Mouse (Mus musculus): ENCODE data around the gene Slc25a4. TPM values are rescaled to one million over a fixed set of nuclear protein-coding genes. Genes with fewer than 3 reads are reported as not detected.
"Not testable (repeated sequence)": the region's sequence is repeated elsewhere in the genome, so short reads cannot be mapped to it uniquely, and the experiment has no call there.

Gene Slc25a4
- total and polyA plus RNA-seq, 3 experiments, result 50.4 to 177 (median 81.6) TPM

DNA sequence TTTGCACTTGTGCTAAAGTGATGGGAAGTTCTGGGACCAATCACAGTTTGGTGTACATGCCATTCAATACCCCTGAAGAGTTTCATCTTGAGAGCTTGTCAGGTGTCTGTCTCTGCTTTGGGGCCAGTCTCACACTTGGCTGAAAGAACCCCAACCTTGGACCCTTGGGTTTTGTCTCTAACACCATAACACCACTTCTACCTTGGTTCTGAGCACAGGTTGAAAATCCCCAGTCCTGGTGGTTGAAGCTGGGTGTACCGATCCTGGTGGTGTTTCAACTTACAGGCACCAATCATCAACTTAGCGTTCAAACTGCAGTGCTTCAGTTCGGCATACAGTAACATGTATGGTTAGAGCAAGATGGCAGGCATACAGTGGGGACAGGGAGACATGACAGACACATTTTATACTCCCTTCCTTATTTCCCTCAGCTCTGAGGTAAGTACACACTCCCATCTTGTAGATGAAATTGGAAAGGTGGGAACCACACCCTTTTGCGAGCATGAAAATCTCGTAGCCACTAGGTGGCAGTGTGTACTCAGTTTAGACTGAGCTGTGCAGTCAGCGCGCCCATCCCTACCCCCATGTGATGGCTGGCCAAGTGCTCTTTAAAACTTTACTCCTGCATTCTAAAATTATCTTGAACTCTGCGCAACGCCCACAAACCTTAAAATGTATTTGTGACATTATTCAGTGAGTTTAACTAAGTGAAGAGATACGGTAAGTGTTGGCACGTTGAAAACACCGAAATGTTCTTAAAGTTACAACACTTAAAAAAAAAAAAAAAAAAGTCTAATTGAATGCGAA lies 30.7 kb upstream of the Slc25a4 start:
- Histone ChIP-seq H3K4me3 (ENCODE audit: low read depth, low read length) (no peak overlapping the region), H3K9me3 (replicated peaks) (no peaks in the 10 kb centered on the region), H3K27me3 (ENCODE audit: insufficient read depth, low read length) (peaks cover 21% of the 10 kb centered on the region), H3K4me1 (ENCODE audit: insufficient read depth, low read depth, low read length) (peaks cover 10% of the 10 kb centered on the region; the same call in 1 of the 2 replicates), H3K36me3 (replicated peaks) (no peaks in the 10 kb centered on the region)
- DNase-seq (ENCODE audit: low spot score) (peak; percentile 62), ATAC-seq (ENCODE audit: extremely low read depth, insufficient number of reproducible peaks, low FRiP score, poor library complexity, severe bottlenecking) (peak; percentile 49; the same call in 1 of the 2 replicates)
- TF ChIP-seq POLR2AphosphoS5 (IDR thresholded peaks at IDR 0.05; ENCODE audit: insufficient replicate concordance, low read depth, low read length) (no peak), GATA1 (IDR thresholded peaks at IDR 0.05; ENCODE audit: borderline replicate concordance, low read length) (no peak), CTCF (IDR thresholded peaks at IDR 0.05; ENCODE audit: low read depth, low read length) (peak; percentile 54; the same call in 1 of the 2 replicates), TAL1 (conservative IDR thresholded peaks at IDR 0.05; ENCODE audit: low read depth, low read length) (no peak), GATA2 (IDR thresholded peaks at IDR 0.05; ENCODE audit: borderline replicate concordance, low read depth, low read length) (no peak)

DNA sequence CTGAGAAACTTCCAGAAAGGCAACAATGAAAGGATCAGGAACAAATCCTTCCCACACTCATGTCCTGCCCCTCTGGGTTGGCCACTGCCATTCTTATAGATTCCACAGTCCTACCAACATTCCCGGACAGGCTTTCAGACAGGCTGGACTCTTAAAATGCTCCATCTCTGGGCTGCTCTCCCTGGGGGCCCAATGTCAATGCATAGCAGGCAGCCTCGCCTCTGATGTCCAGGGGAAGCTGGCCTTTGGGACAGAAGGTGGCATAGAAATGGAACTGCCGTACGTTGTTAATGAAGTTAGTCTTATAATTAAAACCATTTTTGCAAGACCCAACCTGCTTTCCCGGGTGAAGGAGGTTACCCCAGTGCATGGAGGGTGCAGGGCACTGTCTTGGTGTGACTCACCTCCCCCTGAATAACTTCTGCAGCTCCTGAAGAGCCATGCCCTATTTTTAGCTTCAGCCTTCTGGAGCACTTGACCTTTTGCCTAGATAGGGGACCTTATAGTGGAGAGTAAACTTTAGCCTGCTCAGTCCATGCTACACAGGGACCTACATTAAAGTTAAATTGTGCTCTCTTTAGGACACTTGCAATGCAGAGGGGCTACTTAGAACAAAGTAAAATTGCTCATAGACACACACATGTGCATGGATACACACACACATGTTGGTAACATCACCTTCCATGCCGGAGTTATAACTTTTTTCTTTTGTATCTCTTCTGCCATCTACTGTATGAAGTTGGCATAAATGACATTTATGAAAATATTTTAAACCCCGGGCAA lies 25.5 kb upstream of the Slc25a4 start:
- DNase-seq (ENCODE audit: low spot score), result no peak
- Histone ChIP-seq H3K4me3 (ENCODE audit: low read depth, low read length) (no peak overlapping the region), H3K9me3 (replicated peaks) (no peaks in the 10 kb centered on the region), H3K36me3 (replicated peaks) (no peaks in the 10 kb centered on the region), H3K4me1 (ENCODE audit: insufficient read depth, low read depth, low read length) (0 out of 2 replicates have a peak, but pooled peaks cover 2% of the 10 kb centered on the region), H3K27me3 (ENCODE audit: insufficient read depth, low read length) (peaks cover 40% of the 10 kb centered on the region)
- no peak for TF ChIP-seq GATA2 (IDR thresholded peaks at IDR 0.05; ENCODE audit: borderline replicate concordance, low read depth, low read length)
- ATAC-seq (ENCODE audit: extremely low read depth, insufficient number of reproducible peaks, low FRiP score, poor library complexity, severe bottlenecking), result no peak

DNA sequence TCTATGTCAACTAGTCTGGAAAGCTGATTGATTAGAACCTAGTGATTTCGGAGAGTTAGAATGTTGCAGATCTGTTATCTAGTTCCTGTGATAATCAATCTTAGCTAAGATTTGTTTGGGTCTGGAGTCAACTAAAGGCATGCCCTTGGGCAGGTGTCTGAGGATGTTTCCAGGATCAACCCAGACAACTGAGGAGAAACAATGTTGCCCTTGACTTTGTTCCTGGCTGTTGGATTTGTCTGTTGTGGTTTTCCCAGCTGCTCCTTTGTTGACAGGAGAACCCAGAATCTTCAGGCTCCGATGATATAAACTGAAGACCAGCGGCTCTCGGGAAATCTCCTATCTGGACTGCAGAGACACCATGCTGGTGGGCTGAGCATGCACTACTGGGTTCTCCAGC lies 23.7 kb upstream of the Slc25a4 start:
- H3K4me1 ChIP-seq (ENCODE audit: insufficient read depth, low read depth, low read length), result no peaks in the 10 kb centered on the region
- no peak overlapping the region for H3K4me3 ChIP-seq (ENCODE audit: low read depth, low read length)
- ATAC-seq (ENCODE audit: extremely low read depth, insufficient number of reproducible peaks, low FRiP score, poor library complexity, severe bottlenecking), result no peak
- TF ChIP-seq GATA1 (IDR thresholded peaks at IDR 0.05; ENCODE audit: borderline replicate concordance, low read length) (no peak), POLR2AphosphoS5 (IDR thresholded peaks at IDR 0.05; ENCODE audit: insufficient replicate concordance, low read depth, low read length) (no peak), GATA2 (IDR thresholded peaks at IDR 0.05; ENCODE audit: borderline replicate concordance, low read depth, low read length) (no peak), TAL1 (conservative IDR thresholded peaks at IDR 0.05; ENCODE audit: low read depth, low read length) (no peak), CTCF (IDR thresholded peaks at IDR 0.05; ENCODE audit: low read depth, low read length) (no peak)
- H3K36me3 ChIP-seq (replicated peaks), result no peaks in the 10 kb centered on the region
- H3K9me3 ChIP-seq (replicated peaks), result no peaks in the 10 kb centered on the region
- no peak for DNase-seq (ENCODE audit: low spot score)
- H3K27me3 ChIP-seq (ENCODE audit: insufficient read depth, low read length), result peaks cover 40% of the 10 kb centered on the region

DNA sequence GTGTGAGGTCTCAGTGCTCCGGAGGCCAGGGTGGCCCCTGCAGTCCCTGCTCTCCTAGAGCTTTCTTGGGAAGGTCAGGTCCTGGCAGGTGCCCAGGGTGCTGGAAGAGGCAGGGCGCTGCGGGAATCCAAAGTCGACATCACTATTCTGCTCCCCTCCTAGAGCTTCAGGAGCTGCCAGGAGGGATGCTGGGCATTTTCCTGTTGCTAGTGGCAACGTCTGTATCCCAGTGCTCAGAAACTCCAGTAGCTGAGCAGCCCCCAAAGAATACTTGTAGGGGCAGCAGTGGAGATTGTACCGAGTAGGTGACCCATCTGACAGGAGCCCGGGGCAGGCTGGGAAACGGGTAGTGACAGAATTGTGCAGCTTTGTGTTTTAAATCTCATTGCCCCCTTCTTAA lies 21.7 kb upstream of the Slc25a4 start:
- Histone ChIP-seq H3K27me3 (ENCODE audit: insufficient read depth, low read length) (peaks cover 31% of the 10 kb centered on the region), H3K36me3 (replicated peaks) (no peaks in the 10 kb centered on the region), H3K4me1 (ENCODE audit: insufficient read depth, low read depth, low read length) (no peaks in the 10 kb centered on the region), H3K4me3 (ENCODE audit: low read depth, low read length) (no peak overlapping the region), H3K9me3 (replicated peaks) (no peaks in the 10 kb centered on the region)
- no peak for TF ChIP-seq CTCF (IDR thresholded peaks at IDR 0.05; ENCODE audit: low read depth, low read length)
- no peak for TF ChIP-seq TAL1 (conservative IDR thresholded peaks at IDR 0.05; ENCODE audit: low read depth, low read length)
- TF ChIP-seq GATA2 (IDR thresholded peaks at IDR 0.05; ENCODE audit: borderline replicate concordance, low read depth, low read length), result no peak
- TF ChIP-seq GATA1 (IDR thresholded peaks at IDR 0.05; ENCODE audit: borderline replicate concordance, low read length), result no peak
- TF ChIP-seq POLR2AphosphoS5 (IDR thresholded peaks at IDR 0.05; ENCODE audit: insufficient replicate concordance, low read depth, low read length), result no peak
- ATAC-seq (ENCODE audit: extremely low read depth, insufficient number of reproducible peaks, low FRiP score, poor library complexity, severe bottlenecking) (no peak), DNase-seq (ENCODE audit: low spot score) (no peak)

DNA sequence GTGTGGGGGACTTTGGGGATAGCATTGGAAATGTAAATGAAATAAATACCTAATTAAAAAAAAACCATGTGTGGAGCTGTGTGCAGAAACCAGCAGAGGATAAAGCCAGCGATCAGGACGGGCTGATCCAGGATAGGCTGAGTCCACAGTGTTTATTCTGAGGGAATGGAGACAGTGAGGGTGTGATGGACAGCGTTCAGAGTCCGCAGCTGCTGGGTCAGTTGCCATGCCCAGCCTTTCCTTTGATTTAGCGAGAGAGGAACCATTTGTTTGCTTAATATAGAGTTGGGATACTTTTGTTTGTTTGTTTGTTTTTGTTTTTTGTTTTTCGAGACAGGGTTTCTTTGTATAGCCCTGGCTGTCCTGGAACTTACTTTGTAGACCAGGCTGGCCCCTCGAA lies 20.9 kb upstream of the Slc25a4 start:
- DNase-seq (ENCODE audit: low spot score); H3K36me3 ChIP-seq (replicated peaks); H3K4me1 ChIP-seq (ENCODE audit: insufficient read depth, low read depth, low read length); ATAC-seq (ENCODE audit: extremely low read depth, insufficient number of reproducible peaks, low FRiP score, poor library complexity, severe bottlenecking); H3K9me3 ChIP-seq (replicated peaks); H3K4me3 ChIP-seq (ENCODE audit: low read depth, low read length): not testable (repeated sequence)
- peaks cover 28% of the 10 kb centered on the region for H3K27me3 ChIP-seq (ENCODE audit: insufficient read depth, low read length)

DNA sequence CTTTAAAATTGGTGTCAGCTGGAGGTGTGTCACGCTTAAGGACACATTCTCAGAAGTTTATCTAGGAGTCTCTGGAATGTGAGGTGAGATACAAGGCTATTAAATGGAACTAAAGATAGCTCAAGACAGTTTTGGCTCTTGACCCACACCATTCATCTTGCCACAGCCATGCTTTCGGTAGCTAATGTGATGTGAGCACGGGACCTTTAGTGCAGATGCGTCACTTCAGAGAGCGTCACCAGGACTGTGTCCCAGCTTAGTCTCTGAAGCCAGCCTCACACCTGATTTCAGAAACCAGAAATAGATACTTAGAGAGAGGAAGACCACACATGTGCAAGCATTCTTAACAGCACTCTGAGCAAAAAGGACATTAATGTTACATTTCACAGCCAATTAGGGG lies 15.5 kb upstream of the Slc25a4 start:
- Histone ChIP-seq H3K27me3 (ENCODE audit: insufficient read depth, low read length) (peaks cover 3% of the 10 kb centered on the region), H3K9me3 (replicated peaks) (no peaks in the 10 kb centered on the region), H3K36me3 (replicated peaks) (no peaks in the 10 kb centered on the region), H3K4me3 (ENCODE audit: low read depth, low read length) (no peak overlapping the region), H3K4me1 (ENCODE audit: insufficient read depth, low read depth, low read length) (no peaks in the 10 kb centered on the region)
- no peak for TF ChIP-seq POLR2AphosphoS5 (IDR thresholded peaks at IDR 0.05; ENCODE audit: insufficient replicate concordance, low read depth, low read length)
- no peak for TF ChIP-seq CTCF (IDR thresholded peaks at IDR 0.05; ENCODE audit: low read depth, low read length)
- TF ChIP-seq GATA1 (IDR thresholded peaks at IDR 0.05; ENCODE audit: borderline replicate concordance, low read length), result no peak
- TF ChIP-seq TAL1 (conservative IDR thresholded peaks at IDR 0.05; ENCODE audit: low read depth, low read length), result no peak
- no peak for TF ChIP-seq GATA2 (IDR thresholded peaks at IDR 0.05; ENCODE audit: borderline replicate concordance, low read depth, low read length)
- ATAC-seq (ENCODE audit: extremely low read depth, insufficient number of reproducible peaks, low FRiP score, poor library complexity, severe bottlenecking) (no peak), DNase-seq (ENCODE audit: low spot score) (no peak)
